Mouse (Mus musculus) adrenal gland, adult 2 months (tissue): ENCODE results near the gene Txn1. TPM values are rescaled to one million over a fixed set of nuclear protein-coding genes. Genes with fewer than 3 reads are reported as not detected.

Experiments
- DNase-seq: peaks from one replicate; pipeline ENCODE4 v3.0.0; 2021
- polyA plus RNA-seq: library from polyadenylated mRNA; depleted of rRNA; stranded (reverse); fragments of >200 nt; gene quantifications from 2 replicates; pipeline ENCODE4 v1.2.3, GENCODE M21; 2012; rRNA removed
- total RNA-seq, 2 experiments: library from RNA; stranded (reverse); gene quantifications; 2 replicates each; pipeline ENCODE4 v1.2.3; 2021

The Txn1 gene
- total and polyA plus RNA-seq, 3 experiments = 69.7 to 311 (median 264) TPM

GRCm38 (mm10) chr4:57901210-57901609 is 55.0 kb downstream of the Txn1 start:
- DNase-seq = peak; percentile 55

- no peak for DNase-seq
Observed at GRCm38 (mm10) chr4:57896631-57897030, 59.6 kb downstream of the Txn1 start.

- no peak for DNase-seq
Observed at GRCm38 (mm10) chr4:57895902-57896301, 60.3 kb downstream of the Txn1 start.

GRCm38 (mm10) chr4:57895140-57895539 is 61.1 kb downstream of the Txn1 start:
- DNase-seq = no peak

Other genes starting within 250 kb of the Txn1 start
- gene Akap2, start 238.8 kb downstream of the Txn1 start, total RNA-seq = 100 to 1,000 TPM in 1 of 2 experiments, 10 to 100 TPM in 1; 99.1 to 186 TPM
- gene Akap2, start 238.8 kb downstream of the Txn1 start, polyA plus RNA-seq = 56.4 and 60.7 TPM in 2 replicates
- gene D630039A03Rik, start 40.1 kb downstream of the Txn1 start, total RNA-seq = 10 to 100 TPM; 11.5 to 11.6 TPM
- gene D630039A03Rik, start 40.1 kb downstream of the Txn1 start, polyA plus RNA-seq = 3.8 and 4.9 TPM in 2 replicates
- not detected for gene Txndc8, start 52.7 kb upstream of the Txn1 start, total RNA-seq
- gene Txndc8, start 52.7 kb upstream of the Txn1 start, polyA plus RNA-seq = not detected in 2 replicates